Mouse (Mus musculus): ENCODE results near the gene Zbtb38. TPM values are rescaled to one million over a fixed set of nuclear protein-coding genes. Genes with fewer than 3 reads are reported as not detected.

Zbtb38 gene
- polyA plus RNA-seq, 1 experiment = 18.7 TPM

DNA sequence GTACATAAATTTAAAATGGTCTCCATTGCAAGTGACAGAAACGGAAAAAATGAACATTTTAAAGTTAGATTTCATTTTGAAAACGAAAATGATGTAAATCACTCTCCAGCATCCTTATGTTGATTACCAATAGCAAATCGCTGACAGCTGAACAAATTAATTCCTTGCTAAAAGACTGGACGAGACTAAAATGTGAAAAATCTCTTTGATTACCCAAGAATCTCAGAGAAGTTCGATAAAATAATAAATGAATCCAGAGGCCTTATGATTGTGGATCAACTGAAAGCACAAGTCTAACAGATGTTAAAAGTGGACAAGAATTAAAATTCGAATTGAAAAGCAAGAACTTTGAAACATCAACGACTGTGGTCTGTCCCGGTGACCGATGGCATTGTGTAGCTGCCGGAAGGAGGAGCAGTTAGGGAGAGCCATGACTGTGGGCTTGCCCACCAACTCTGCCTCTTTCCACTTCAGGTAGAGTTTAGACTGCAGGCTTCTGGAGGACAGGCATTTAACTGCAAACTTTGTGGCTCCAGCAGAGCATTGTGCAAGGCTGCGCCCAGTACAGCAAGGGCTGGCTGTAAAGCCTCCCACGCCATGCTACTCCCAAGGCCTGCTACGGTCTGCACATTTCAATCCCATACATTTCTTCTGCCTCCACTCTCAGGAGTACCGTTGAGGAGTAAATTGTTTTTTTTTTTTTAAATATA lies 35.7 kb downstream of the Zbtb38 start:
- Histone ChIP-seq H3K4me3 (ENCODE audit: insufficient read depth, low read depth, low read length) (no peak overlapping the region), H3K4me1 (ENCODE audit: control insufficient read depth, insufficient read depth, insufficient read length, low read length) (peaks cover 10% of the 10 kb centered on the region), H3K27ac (replicated peaks; ENCODE audit: low read depth, low read length) (no peak overlapping the region)

DNA sequence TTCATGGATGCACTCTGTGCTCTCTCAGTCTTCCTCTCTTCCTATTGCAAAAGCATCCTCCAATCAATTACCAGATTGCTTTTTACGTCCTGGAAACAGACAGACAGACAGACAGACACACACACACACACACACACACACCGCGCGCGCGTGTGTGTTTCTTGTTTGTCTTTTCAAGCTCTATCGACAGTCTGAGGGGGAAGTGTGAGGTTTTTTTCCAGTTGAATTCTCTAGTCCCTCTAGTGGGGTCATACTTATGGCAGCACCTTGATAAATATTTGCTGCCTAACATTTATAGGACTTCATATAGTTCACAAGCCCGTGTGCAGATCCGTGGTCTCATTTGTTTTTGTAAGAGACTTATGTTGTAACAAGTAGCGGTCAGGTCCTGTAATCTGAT lies 36.5 kb downstream of the Zbtb38 start:
- H3K4me3 ChIP-seq (ENCODE audit: insufficient read depth, low read depth, low read length) = no peak overlapping the region
- no peak overlapping the region for H3K27ac ChIP-seq (replicated peaks; ENCODE audit: low read depth, low read length)
- peaks cover 9% of the 10 kb centered on the region for H3K4me1 ChIP-seq (ENCODE audit: control insufficient read depth, insufficient read depth, insufficient read length, low read length)

DNA sequence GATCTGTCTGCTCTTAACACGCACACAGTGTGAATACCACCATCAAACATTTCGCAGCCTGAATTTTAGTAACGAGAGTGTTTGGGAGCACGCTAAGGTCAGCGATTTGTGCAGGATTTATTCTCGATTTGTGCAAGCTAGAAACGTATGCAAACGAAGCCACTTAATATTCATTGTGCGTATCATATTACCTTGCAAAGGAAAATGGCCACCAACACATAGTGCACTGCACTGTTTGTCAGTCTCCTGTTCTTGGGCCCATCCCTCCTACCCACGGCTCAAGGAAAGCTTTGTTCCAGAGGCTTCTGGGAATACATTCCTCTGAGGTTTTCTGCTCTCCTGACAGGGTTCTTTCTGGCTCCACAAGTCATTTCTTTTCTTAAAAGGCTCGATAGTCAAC lies 37.5 kb downstream of the Zbtb38 start:
- Histone ChIP-seq H3K4me1 (ENCODE audit: control insufficient read depth, insufficient read depth, insufficient read length, low read length) (peaks cover 10% of the 10 kb centered on the region), H3K27ac (replicated peaks; ENCODE audit: low read depth, low read length) (no peak overlapping the region), H3K4me3 (ENCODE audit: insufficient read depth, low read depth, low read length) (no peak overlapping the region)

DNA sequence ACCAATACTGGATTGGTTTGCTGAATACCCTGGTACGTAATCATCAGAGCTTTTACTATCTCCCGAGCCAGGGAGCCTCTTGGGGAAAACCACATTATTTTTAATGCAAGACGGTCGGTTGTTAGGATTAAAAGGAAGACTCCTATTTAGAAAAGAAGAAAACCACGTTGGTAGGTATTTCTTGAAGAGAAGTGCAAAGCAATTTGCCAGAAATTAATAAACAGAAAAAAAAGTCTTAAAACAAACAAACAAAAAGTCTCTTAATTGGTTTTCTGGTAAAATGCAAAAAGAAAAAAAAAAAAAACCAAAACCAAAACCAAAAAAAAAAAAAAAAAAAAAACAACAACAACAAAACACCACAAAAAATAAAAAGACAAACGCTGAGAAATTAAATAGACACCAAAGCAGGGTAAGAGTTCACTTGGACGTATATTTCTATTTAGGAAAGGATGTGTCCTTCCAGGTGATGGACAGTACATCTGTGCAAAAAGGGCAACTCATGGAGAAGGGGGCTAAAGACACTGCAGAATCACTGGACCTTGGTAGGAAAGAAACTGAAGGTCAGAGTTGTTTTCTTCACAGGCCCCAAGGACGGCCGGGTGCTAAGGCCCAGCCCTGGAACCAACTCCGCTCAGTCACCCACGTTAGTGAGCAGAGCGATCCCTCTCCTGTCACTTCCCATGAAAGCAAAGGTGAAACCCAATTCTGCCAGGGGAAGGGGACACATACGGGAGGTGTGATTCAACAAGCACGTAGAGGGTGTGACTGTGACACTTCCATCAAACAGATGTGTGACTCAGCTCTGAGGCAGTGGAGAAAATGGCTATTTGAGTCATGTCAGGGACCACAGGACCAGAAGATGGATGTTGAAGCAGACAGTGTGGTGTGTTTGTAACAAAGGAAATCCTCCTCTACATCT lies 38.9 kb downstream of the Zbtb38 start:
- H3K27ac ChIP-seq (replicated peaks; ENCODE audit: low read depth, low read length) = peak overlapping the region; percentile 63
- peak overlapping the region; percentile 52 for H3K4me3 ChIP-seq (ENCODE audit: insufficient read depth, low read depth, low read length)

DNA sequence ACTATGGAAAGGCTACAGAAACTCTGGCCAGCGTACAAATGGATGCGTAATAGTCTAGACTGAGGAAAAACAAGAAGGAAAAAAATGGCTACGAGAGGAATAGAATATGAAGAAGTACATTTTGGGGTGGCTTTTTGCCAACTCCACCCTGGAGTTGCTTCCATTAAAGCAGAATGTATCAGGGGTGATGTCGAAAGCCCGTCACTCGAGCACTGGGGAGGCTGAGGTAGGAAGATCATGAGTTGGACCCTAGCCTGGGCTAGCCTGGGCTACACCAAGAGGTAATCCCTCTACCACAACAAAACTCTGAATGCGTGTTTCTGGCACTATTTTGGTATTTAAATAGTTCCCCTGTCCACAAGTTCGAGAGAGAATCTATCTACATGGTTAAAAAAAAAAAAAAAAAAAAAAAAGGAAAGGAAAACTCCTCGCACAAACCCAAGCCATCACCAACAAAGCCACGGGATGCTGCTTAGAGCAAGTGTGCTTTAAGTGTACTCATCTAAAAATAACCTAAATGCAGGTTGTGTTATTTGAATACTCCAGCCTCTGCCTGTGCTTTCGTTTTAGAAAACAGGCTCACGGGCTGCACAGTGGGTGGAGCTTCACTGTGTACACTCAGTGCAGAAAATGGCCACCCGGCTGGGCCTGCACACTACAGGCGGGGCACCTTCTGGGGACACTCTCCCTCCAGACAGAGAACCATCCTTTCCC lies 39.7 kb downstream of the Zbtb38 start:
- H3K27ac ChIP-seq (replicated peaks; ENCODE audit: low read depth, low read length) = peak overlapping the region; percentile 63
- peaks cover 19% of the 10 kb centered on the region for H3K4me1 ChIP-seq (ENCODE audit: control insufficient read depth, insufficient read depth, insufficient read length, low read length)
- peak overlapping the region; percentile 52 for H3K4me3 ChIP-seq (ENCODE audit: insufficient read depth, low read depth, low read length)

More for the DNA sequence above, 38.9 kb downstream of the Zbtb38 start:
- peaks cover 19% of the 10 kb centered on the region for H3K4me1 ChIP-seq (ENCODE audit: control insufficient read depth, insufficient read depth, insufficient read length, low read length)

DNA sequence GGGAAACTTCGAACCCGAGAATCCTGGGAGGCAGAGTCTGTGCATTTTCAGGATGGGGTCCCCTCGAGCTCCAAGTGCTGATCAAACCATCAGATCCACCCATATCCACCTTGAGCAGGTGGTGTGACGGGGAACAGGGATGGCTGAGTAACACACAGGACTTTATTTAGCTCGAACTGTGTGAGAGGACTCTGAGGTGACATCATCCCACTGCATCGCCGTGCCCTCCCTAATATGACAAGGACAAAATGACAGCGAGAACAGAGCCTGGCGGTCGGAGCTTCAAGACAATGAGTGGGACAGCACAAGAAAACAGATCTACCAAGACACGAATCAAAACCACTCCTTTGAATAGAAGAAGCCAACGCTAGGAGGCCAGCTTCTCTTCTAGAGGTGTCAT lies 40.6 kb downstream of the Zbtb38 start:
- Histone ChIP-seq H3K4me1 (ENCODE audit: control insufficient read depth, insufficient read depth, insufficient read length, low read length) (peaks cover 17% of the 10 kb centered on the region), H3K27ac (replicated peaks; ENCODE audit: low read depth, low read length) (no peak overlapping the region), H3K4me3 (ENCODE audit: insufficient read depth, low read depth, low read length) (no peak overlapping the region)

DNA sequence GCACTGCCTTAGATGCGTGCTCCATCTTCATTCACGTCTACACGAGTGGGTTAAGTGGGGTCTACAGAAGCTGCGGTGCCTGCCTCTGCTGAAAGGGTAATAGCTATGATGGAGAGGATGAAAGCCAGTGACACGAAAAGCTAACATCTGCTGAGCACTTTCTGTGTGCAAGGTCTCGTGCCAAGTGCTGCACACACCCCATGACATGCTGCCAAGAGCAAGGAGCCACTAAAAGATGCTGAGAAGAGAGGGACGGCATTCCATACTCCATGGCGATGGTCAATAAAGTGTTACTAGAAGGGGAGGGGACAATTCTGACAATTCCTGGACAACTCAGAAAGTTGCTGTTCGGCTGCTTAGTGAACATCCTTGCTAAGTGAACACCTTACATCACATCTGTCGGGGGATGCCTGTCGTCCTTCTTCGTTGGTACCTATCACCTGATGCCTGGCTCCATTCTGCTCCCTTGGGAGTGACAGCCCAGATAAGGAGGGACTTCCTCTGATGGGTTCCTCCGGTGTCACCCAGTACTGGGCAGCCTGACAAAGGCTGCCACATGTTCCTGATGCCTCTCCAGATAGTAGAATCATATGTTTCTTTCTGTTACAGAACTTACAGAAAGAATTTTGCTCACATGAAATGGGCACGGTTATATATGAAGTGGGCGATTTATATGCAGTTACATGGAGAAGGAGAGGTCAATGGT lies 42.2 kb downstream of the Zbtb38 start:
- Histone ChIP-seq H3K4me1 (ENCODE audit: control insufficient read depth, insufficient read depth, insufficient read length, low read length) (peaks cover 22% of the 10 kb centered on the region), H3K4me3 (ENCODE audit: insufficient read depth, low read depth, low read length) (no peak overlapping the region), H3K27ac (replicated peaks; ENCODE audit: low read depth, low read length) (no peak overlapping the region)

DNA sequence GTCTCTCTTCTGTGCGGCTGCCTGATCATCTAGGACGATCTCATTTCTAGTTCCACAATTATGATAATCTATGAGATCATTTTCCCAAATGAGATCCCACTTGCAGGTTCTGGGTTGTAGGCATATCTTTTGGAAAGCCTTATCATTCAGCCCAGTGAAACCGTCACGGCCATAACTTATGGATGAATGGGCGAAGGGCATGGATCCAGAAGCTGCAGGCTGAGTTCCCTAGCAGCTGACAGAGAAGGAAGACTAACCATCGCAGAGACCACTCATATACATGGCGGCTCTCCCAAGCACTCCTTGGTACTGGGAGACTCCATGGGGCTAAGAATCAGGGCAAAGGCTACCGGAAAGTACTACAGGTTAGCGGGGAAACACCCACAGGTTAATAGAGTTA lies 43.7 kb downstream of the Zbtb38 start:
- Histone ChIP-seq H3K27ac (replicated peaks; ENCODE audit: low read depth, low read length) (no peak overlapping the region), H3K4me3 (ENCODE audit: insufficient read depth, low read depth, low read length) (no peak overlapping the region), H3K4me1 (ENCODE audit: control insufficient read depth, insufficient read depth, insufficient read length, low read length) (peaks cover 22% of the 10 kb centered on the region)

DNA sequence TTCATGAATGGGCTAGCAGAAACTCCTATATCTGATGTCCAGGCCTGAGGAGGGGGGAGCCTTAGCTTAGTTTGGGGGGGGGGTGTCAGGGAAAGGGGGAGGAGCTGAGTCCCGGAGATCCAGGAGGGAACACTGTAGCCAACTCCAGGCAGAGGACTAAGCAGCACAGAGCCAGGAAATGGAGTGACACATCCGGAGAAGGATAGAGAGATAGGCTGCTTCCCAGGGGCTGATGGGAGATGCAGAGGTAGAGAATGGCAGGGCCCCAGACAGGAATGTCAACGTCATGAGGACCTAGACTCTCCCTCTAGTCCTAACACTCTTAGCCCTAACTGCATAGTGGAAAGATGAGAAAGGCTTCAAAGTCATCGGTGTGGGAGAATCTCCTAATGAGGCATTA lies 44.7 kb downstream of the Zbtb38 start:
- H3K4me1 ChIP-seq (ENCODE audit: control insufficient read depth, insufficient read depth, insufficient read length, low read length) = peaks cover 22% of the 10 kb centered on the region
- H3K27ac ChIP-seq (replicated peaks; ENCODE audit: low read depth, low read length) = no peak overlapping the region
- no peak overlapping the region for H3K4me3 ChIP-seq (ENCODE audit: insufficient read depth, low read depth, low read length)

DNA sequence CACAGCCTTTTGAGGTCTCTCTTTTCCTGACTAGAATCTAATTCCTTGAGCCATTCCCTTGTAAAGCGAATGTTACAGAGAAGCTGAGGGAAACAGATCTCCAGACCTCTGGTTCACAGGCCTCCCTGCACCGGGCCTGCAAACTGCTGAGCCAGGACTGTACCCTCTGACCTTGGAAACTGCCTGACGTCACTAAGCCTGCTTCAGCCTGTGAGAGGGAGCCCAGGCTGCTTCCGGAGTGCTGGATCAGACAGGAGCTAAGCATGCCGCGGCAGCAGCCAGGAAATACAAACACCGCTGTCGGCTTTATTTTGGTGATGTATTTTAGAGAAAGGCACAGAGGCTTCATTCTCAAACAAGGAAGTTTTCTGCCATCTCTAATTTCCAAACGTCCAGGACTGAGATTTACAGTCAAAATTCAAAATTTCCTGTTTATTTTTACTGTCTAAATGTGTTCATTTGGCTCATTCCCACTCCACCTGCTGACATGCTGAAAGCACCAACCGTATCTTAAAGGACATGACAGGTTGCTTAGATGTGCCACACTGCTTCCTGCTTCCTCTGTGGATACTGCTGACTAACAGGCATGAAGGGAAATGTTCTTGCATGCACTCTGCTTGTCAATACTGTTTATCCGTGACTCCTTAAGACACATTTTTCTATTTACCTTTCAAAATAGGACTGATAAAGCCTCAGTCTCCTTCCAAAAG lies 46.9 kb downstream of the Zbtb38 start:
- Histone ChIP-seq H3K4me3 (ENCODE audit: insufficient read depth, low read depth, low read length) (peak overlapping the region; percentile 8; the same call in 1 of the 2 replicates), H3K4me1 (ENCODE audit: control insufficient read depth, insufficient read depth, insufficient read length, low read length) (peaks cover 33% of the 10 kb centered on the region), H3K27ac (replicated peaks; ENCODE audit: low read depth, low read length) (peak overlapping the region; percentile 89)

DNA sequence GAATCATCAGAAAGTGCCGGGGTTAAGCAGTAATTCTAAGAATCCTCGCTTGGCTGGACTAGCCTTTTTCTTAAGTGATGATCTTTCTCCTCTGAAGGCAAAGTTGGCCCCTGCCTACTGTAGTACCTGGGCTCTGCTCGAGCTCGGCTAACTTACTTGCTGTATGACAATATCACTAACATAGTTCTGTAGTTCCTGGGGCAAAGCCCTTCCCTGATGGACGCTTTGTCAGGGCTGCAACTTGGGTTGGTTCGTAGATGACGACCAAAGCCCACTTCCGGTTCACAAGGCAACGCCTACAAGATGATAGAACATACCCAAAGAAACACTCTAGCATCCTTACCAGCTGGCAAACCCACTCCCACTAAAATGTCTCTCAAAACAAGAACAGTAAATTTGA lies 47.7 kb downstream of the Zbtb38 start:
- H3K27ac ChIP-seq (replicated peaks; ENCODE audit: low read depth, low read length) = peak overlapping the region; percentile 89
- H3K4me3 ChIP-seq (ENCODE audit: insufficient read depth, low read depth, low read length) = no peak overlapping the region
- H3K4me1 ChIP-seq (ENCODE audit: control insufficient read depth, insufficient read depth, insufficient read length, low read length) = peaks cover 29% of the 10 kb centered on the region

DNA sequence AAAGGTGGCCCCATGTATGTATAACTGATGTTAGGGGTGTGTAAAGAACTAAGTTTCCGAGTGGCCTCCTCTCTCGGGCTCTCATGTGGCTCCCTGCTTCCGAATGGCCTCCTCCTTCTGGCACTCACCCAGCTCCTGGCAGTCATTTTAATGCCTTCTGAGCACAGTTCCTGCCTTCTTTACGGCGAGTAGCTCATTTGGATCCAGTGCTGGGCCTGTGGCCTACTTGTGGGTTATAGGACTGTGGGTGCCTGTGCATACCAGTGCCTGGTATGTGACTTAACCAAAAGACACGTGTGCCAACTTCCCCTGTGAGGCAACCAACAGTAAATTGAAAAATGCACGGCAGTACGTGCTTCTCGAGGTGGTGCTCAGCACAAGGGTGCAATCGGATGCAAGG lies 50.7 kb downstream of the Zbtb38 start:
- Histone ChIP-seq H3K4me1 (ENCODE audit: control insufficient read depth, insufficient read depth, insufficient read length, low read length) (peaks cover 21% of the 10 kb centered on the region), H3K27ac (replicated peaks; ENCODE audit: low read depth, low read length) (no peak overlapping the region), H3K4me3 (ENCODE audit: insufficient read depth, low read depth, low read length) (no peak overlapping the region)

DNA sequence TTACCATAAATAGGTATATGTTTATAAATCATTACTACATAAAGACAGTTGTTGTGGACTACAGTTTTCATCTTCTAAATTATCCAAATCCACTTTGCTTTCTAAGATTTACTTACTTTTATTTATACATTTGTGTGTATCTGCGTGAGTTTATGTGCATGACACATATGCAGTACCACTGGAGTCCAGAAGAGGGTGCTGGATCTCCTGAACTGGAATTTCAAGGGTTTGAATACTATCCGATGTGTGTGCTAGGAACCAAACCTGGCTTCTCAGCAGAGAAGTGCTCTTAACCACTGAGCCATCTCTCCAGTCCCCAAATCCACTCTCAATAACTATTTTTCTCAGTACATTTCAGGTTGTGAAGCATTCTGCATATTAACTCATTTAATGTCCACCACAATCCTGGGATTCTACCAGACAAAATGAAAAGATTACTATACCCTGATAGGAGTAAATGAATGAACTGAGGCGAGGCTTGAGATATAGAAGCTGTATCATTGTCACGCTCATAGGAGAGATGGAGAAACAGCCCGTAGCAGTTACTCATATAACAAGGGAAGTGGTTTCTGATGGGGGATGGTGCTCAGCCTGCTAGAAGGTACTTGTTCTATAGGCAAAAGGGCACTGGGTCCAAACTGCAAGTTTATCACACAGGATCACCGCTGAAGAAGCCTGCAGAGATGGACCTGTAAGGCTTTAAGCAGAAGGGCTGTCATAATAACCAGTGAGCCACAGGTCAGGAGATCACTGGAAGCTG lies 53.2 kb downstream of the Zbtb38 start:
- Histone ChIP-seq H3K27ac (replicated peaks; ENCODE audit: low read depth, low read length) (no peak overlapping the region), H3K4me3 (ENCODE audit: insufficient read depth, low read depth, low read length) (no peak overlapping the region), H3K4me1 (ENCODE audit: control insufficient read depth, insufficient read depth, insufficient read length, low read length) (peaks cover 11% of the 10 kb centered on the region)
